Mouse (Mus musculus) testis, adult 2 months (tissue): ENCODE data around the gene Vmn1r53. TPM values are rescaled to one million over a fixed set of nuclear protein-coding genes. Genes with fewer than 3 reads are reported as not detected.
A peak's percentile ranks its signal among the peaks of the same experiment; 100 is the strongest.
"Not testable (repeated sequence)": the region's sequence is repeated elsewhere in the genome, so short reads cannot be mapped to it uniquely, and the experiment has no call there.

Source experiments
- H3K27ac ChIP-seq: fragments of 200-500 bp; 2 replicates; pipeline ENCODE4 v1.5.1; 2012; ENCODE audit warnings: low read depth, low read length; ENCODE audit not compliant: control insufficient read depth, insufficient read depth
- H3K27me3 ChIP-seq: fragments of 200-500 bp; 2 replicates; pipeline ENCODE4 v1.6.1; 2012; ENCODE audit warnings: mild to moderate bottlenecking, low read length, moderate library complexity; ENCODE audit not compliant: control insufficient read depth, insufficient read depth
- H3K36me3 ChIP-seq: fragments of 200-500 bp; 2 replicates; pipeline ENCODE4 v1.6.1; 2012; ENCODE audit warnings: mild to moderate bottlenecking, low read length; ENCODE audit not compliant: control insufficient read depth, insufficient read depth
- H3K4me1 ChIP-seq: fragments of 200-500 bp; 2 replicates; pipeline ENCODE4 v1.6.1; 2012; ENCODE audit warnings: low read length; ENCODE audit not compliant: control insufficient read depth, insufficient read depth
- H3K4me3 ChIP-seq: fragments of 200-500 bp; 2 replicates; pipeline ENCODE4 v1.5.1; 2012; ENCODE audit warnings: low read depth, mild to moderate bottlenecking, low read length, moderate library complexity, mixed read lengths; ENCODE audit not compliant: control insufficient read depth
- CTCF ChIP-seq: fragments of 200-500 bp; IDR thresholded peaks from 2 replicates; pipeline ENCODE4 v1.5.1; 2012; ENCODE audit warnings: low read depth, mild to moderate bottlenecking, inconsistent platforms, low read length, moderate library complexity; ENCODE audit not compliant: control insufficient read depth, insufficient read depth, insufficient replicate concordance
- POLR2A ChIP-seq: fragments of 200-500 bp; IDR thresholded peaks from 2 replicates; pipeline ENCODE4 v1.6.1; 2012; ENCODE audit warnings: low read depth, mild to moderate bottlenecking, inconsistent platforms, low read length, moderate library complexity; ENCODE audit not compliant: control insufficient read depth
- polyA plus RNA-seq: library from polyadenylated mRNA; depleted of rRNA; stranded (reverse); fragments of >200 nt; gene quantifications from 2 replicates; pipeline ENCODE4 v1.2.3, GENCODE M21; 2012; rRNA removed

The Vmn1r53 gene
- polyA plus RNA-seq: 0.42 and 0.94 TPM in 2 replicates

DNA sequence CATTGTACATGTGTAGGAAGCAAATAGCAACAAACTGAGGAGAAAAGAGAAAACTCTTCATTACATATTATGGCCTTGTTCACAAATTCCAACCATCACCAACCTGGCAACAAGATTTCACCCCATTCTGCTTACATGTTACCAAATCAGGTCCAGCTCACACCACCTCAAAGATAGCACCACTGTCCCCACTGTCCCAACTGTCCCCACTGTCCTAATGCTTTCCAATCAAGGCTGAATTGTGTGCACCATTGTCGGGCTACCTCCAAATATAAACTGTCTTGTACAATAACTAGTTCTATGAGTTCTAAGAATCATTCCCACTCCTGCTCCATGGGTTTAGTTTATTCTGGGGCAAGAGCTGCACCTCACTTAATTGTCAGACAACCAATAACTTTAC lies at the start of gene Vmn1r53:
Vmn1r53 (minus strand) TSS at position 101 of the 400 bp plus-strand sequence.
- Histone ChIP-seq H3K27me3 (no peaks in the 10 kb centered on the region), H3K4me1 (no peaks in the 10 kb centered on the region), H3K36me3 (no peaks in the 10 kb centered on the region), H3K27ac (no peak within 1 kb of the TSS), H3K4me3 (no peak within 1 kb of the TSS)
- TF ChIP-seq POLR2A: no peak
- no peak for TF ChIP-seq CTCF

DNA sequence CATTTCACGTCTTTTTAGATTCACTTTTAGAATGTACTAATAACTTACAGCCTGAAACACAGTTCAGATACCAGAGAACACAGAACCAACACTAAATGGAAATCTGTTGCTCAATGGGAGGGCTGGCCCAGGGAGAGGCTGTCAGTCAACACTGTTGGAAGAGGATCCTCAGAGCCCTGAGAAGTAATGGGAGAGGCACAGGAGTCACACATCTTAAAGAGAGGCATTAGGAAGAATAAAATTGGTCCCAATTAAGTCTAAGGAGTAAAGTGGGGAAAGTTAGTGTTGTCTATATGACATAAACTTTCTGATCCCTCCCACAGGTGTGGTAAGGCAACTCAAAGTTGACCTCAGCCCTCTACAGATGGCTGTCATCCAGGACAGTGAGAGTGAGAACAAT lies 21.8 kb upstream of the Vmn1r53 start, which contains the start of gene Vmn1r54:
Vmn1r54 (plus strand) TSS at position 301 of the 400 bp plus-strand sequence.
- no peak within 1 kb of the TSS for H3K4me3 ChIP-seq
- H3K27me3 ChIP-seq: no peaks in the 10 kb centered on the region
- no peak within 1 kb of the TSS for H3K27ac ChIP-seq
- TF ChIP-seq POLR2A (no peak), CTCF (no peak)
- no peaks in the 10 kb centered on the region for H3K4me1 ChIP-seq
- no peaks in the 10 kb centered on the region for H3K36me3 ChIP-seq

DNA sequence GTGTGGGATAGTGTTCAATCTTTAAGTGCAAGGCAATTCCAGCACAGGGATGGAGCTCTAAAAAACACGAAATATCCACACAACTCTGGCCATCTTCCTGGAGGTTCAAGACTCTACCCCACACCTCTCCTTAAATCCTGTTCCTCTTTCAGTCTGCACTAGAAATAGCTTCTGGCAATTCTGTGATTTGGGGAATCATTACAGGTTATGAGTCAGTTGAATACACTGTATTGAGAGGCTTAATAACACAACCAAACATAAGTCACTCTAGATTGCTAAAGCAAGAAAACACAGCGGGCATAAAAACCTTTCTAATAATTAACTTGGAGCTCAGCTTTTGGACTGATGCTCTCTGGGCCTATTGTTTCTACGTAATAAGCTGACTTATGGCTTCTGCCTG lies 19.8 kb upstream of the Vmn1r53 start:
- no peak for TF ChIP-seq CTCF
- TF ChIP-seq POLR2A: no peak
- no peak overlapping the region for H3K27ac ChIP-seq
- H3K4me1 ChIP-seq: no peaks in the 10 kb centered on the region
- no peaks in the 10 kb centered on the region for H3K27me3 ChIP-seq
- H3K36me3 ChIP-seq: no peaks in the 10 kb centered on the region
- H3K4me3 ChIP-seq: no peak overlapping the region

- Histone ChIP-seq H3K36me3 (no peaks in the 10 kb centered on the region), H3K4me3 (peak overlapping the region; percentile 88), H3K27ac (peak overlapping the region; percentile 62; the same call in 1 of the 2 replicates), H3K27me3 (no peaks in the 10 kb centered on the region), H3K4me1 (peaks cover 3% of the 10 kb centered on the region)
- TF ChIP-seq POLR2A (peak; percentile 11; the same call in 1 of the 2 replicates), CTCF (no peak)
Measured at GRCm38 (mm10) chr6:90232681-90233080, 8.4 kb upstream of the Vmn1r53 start.

GRCm38 (mm10) chr6:90232114-90232513 lies 7.9 kb upstream of the Vmn1r53 start:
- not testable (repeated sequence) for H3K27ac ChIP-seq, H3K36me3 ChIP-seq, H3K4me1 ChIP-seq, H3K27me3 ChIP-seq
- peak overlapping the region; percentile 88 for H3K4me3 ChIP-seq

GRCm38 (mm10) chr6:90202493-90202892 lies 21.7 kb downstream of the Vmn1r53 start, which contains the start of gene V1ra8:
Gene V1ra8 (plus strand): TSS chr6:90202793.
- H3K4me3 ChIP-seq, H3K27ac ChIP-seq, H3K36me3 ChIP-seq, H3K4me1 ChIP-seq, H3K27me3 ChIP-seq: not testable (repeated sequence)

GRCm38 (mm10) chr6:90174508-90174907 lies 49.7 kb downstream of the Vmn1r53 start, which contains the start of gene Vmn1r52:
Gene Vmn1r52 (plus strand): TSS chr6:90174808.
- Histone ChIP-seq H3K27ac (no peak within 1 kb of the TSS), H3K4me1 (no peaks in the 10 kb centered on the region), H3K4me3 (no peak within 1 kb of the TSS), H3K27me3 (no peaks in the 10 kb centered on the region), H3K36me3 (no peaks in the 10 kb centered on the region)
- TF ChIP-seq CTCF (no peak), POLR2A (no peak)

Other genes starting within 250 kb of the Vmn1r53 start
- not detected in 2 replicates for gene Vmn1r47, start 208.3 kb downstream of the Vmn1r53 start, polyA plus RNA-seq
- not detected in 2 replicates for gene Vmn1r48, start 187.6 kb downstream of the Vmn1r53 start, polyA plus RNA-seq
- gene Vmn1r49, start 145.9 kb downstream of the Vmn1r53 start, polyA plus RNA-seq: not detected in 2 replicates
- not detected in 2 replicates for gene Vmn1r50, start 123.0 kb downstream of the Vmn1r53 start, polyA plus RNA-seq
- not detected in 2 replicates for gene Vmn1r51, start 101.8 kb downstream of the Vmn1r53 start, polyA plus RNA-seq
- not detected in 2 replicates for gene Vmn1r52, start 49.6 kb downstream of the Vmn1r53 start, polyA plus RNA-seq
- gene V1ra8, start 21.6 kb downstream of the Vmn1r53 start, polyA plus RNA-seq: not detected in 2 replicates
- gene Vmn1r54, start 21.9 kb upstream of the Vmn1r53 start, polyA plus RNA-seq: not detected in 2 replicates
- gene BC048671, start 76.8 kb upstream of the Vmn1r53 start, polyA plus RNA-seq: 387 and 412 TPM in 2 replicates
- 1.9 and 2.7 TPM in 2 replicates for gene Chst13, start 100.7 kb upstream of the Vmn1r53 start, polyA plus RNA-seq
- gene Uroc1, start 108.8 kb upstream of the Vmn1r53 start, polyA plus RNA-seq: not detected in 2 replicates
- 5.3 and 5.4 TPM in 2 replicates for gene Zxdc, start 145.1 kb upstream of the Vmn1r53 start, polyA plus RNA-seq
- gene Cfap100, start 204.4 kb upstream of the Vmn1r53 start, polyA plus RNA-seq: 51.7 and 65.0 TPM in 2 replicates
- gene Klf15, start 238.1 kb upstream of the Vmn1r53 start, polyA plus RNA-seq: 7.6 and 7.7 TPM in 2 replicates